Mouse (Mus musculus): ENCODE results near the gene Map2k2. TPM values are rescaled to one million over a fixed set of nuclear protein-coding genes. Genes with fewer than 3 reads are reported as not detected.

Map2k2 gene
- total RNA-seq, 2 experiments from 2014 or later: 148 to 187 TPM

- peak overlapping the region; percentile 88 for H3K4me3 ChIP-seq
- peak; percentile 47 for DNase-seq
- intact Hi-C loops (cut with DNase I): loop anchor here (2.0 kb wide), 1 partner anchor 27 kb away; the partner anchor contains the start of gene Pias4
- H3K27ac ChIP-seq: peak overlapping the region; percentile 98
- no peak for TF ChIP-seq CTCF (IDR thresholded peaks at IDR 0.05)
These were observed 34.3 kb downstream of the Map2k2 start for GRCm38 (mm10) chr10:81140005-81140404.

- intact Hi-C loops (cut with DNase I): loop anchor here (2.0 kb wide), 1 partner anchor 26 kb away; the partner anchor contains the start of gene Pias4
- H3K27ac ChIP-seq: peak overlapping the region; percentile 98
- DNase-seq: peak; percentile 68
- H3K4me3 ChIP-seq: peak overlapping the region; percentile 88
- no peak for TF ChIP-seq CTCF (IDR thresholded peaks at IDR 0.05)
These were observed 35.2 kb downstream of the Map2k2 start for GRCm38 (mm10) chr10:81140717-81141454.

- Histone ChIP-seq H3K4me3 (peak overlapping the region; percentile 88), H3K27ac (peak overlapping the region; percentile 98)
- DNase-seq: no peak
- TF ChIP-seq CTCF (IDR thresholded peaks at IDR 0.05): no peak
- intact Hi-C loops (cut with DNase I): loop anchor here (2.0 kb wide), 1 partner anchor 25 kb away; the partner anchor contains the start of gene Pias4
These were observed 35.9 kb downstream of the Map2k2 start for GRCm38 (mm10) chr10:81141455-81142210.

- H3K27ac ChIP-seq: peak overlapping the region; percentile 98
- DNase-seq: no peak
- peak overlapping the region; percentile 45 for H3K4me3 ChIP-seq
- intact Hi-C loops (cut with DNase I): no loop called here
- TF ChIP-seq CTCF (IDR thresholded peaks at IDR 0.05): no peak
These were observed 36.9 kb downstream of the Map2k2 start for GRCm38 (mm10) chr10:81142551-81142981.

GRCm38 (mm10) chr10:81143157-81143633 lies 37.5 kb downstream of the Map2k2 start:
- Histone ChIP-seq H3K4me3 (peak overlapping the region; percentile 45), H3K27ac (peak overlapping the region; percentile 98)
- no peak; the same call in 1 of the 2 replicates for TF ChIP-seq CTCF (IDR thresholded peaks at IDR 0.05)
- DNase-seq: peak; percentile 61
- intact Hi-C loops (cut with DNase I): no loop called here

GRCm38 (mm10) chr10:81143845-81144437 lies 38.2 kb downstream of the Map2k2 start:
- TF ChIP-seq CTCF (IDR thresholded peaks at IDR 0.05): no peak
- intact Hi-C loops (cut with DNase I): no loop called here

GRCm38 (mm10) chr10:81144667-81145066 lies 39.0 kb downstream of the Map2k2 start:
- peak; percentile 62 for DNase-seq
- TF ChIP-seq CTCF (IDR thresholded peaks at IDR 0.05): no peak
- intact Hi-C loops (cut with DNase I): no loop called here
- Histone ChIP-seq H3K4me3 (peak overlapping the region; percentile 40), H3K27ac (peak overlapping the region; percentile 28; the same call in 1 of the 2 replicates)

More at GRCm38 (mm10) chr10:81143845-81144437, 38.2 kb downstream of the Map2k2 start:
- no peak for DNase-seq
- no peak overlapping the region for H3K27ac ChIP-seq
- H3K4me3 ChIP-seq: no peak overlapping the region; the same call in 1 of the 2 replicates

- DNase-seq: no peak
- TF ChIP-seq CTCF (IDR thresholded peaks at IDR 0.05): no peak
- H3K27ac ChIP-seq: peak overlapping the region; percentile 36; the same call in 1 of the 2 replicates
- peak overlapping the region; percentile 4 for H3K4me3 ChIP-seq
- intact Hi-C loops (cut with DNase I): no loop called here
These were observed 39.6 kb downstream of the Map2k2 start for GRCm38 (mm10) chr10:81145307-81145706.

GRCm38 (mm10) chr10:81145778-81146177 lies 40.1 kb downstream of the Map2k2 start:
- no peak for DNase-seq
- TF ChIP-seq CTCF (IDR thresholded peaks at IDR 0.05): no peak
- H3K4me3 ChIP-seq: peak overlapping the region; percentile 4; the same call in 1 of the 2 replicates
- H3K27ac ChIP-seq: peak overlapping the region; percentile 36
- intact Hi-C loops (cut with DNase I): no loop called here

GRCm38 (mm10) chr10:81146296-81146695 lies 40.6 kb downstream of the Map2k2 start:
- no peak for DNase-seq
- peak overlapping the region; percentile 36 for H3K27ac ChIP-seq
- no peak for TF ChIP-seq CTCF (IDR thresholded peaks at IDR 0.05)
- peak overlapping the region; percentile 30 for H3K4me3 ChIP-seq
- intact Hi-C loops (cut with DNase I): no loop called here

- TF ChIP-seq CTCF (IDR thresholded peaks at IDR 0.05): no peak
- no peak overlapping the region for H3K4me3 ChIP-seq
- H3K27ac ChIP-seq: no peak overlapping the region
- no peak for DNase-seq
- intact Hi-C loops (cut with DNase I): no loop called here
These were observed 45.5 kb downstream of the Map2k2 start for GRCm38 (mm10) chr10:81151261-81151660.

GRCm38 (mm10) chr10:81152609-81153008 lies 46.9 kb downstream of the Map2k2 start:
- H3K4me3 ChIP-seq: no peak overlapping the region
- no peak for TF ChIP-seq CTCF (IDR thresholded peaks at IDR 0.05)
- H3K27ac ChIP-seq: peak overlapping the region; percentile 62
- intact Hi-C loops (cut with DNase I): no loop called here
- no peak for DNase-seq

All from gastrocnemius, adult 2 months (tissue).